Mouse (Mus musculus) forebrain, embryonic 10.5 days (tissue): Measurements from ENCODE around the gene Plcd3. TPM values are rescaled to one million over a fixed set of nuclear protein-coding genes. Genes with fewer than 3 reads are reported as not detected.
A peak's percentile ranks its signal among the peaks of the same experiment; 100 is the strongest.

Experiments used
- DNase-seq: peaks from one replicate; pipeline ENCODE4 v3.0.0-alpha.2; 2017; ENCODE audit warnings: low spot score; ENCODE audit errors: extremely low spot score
- H3K27ac ChIP-seq: fragments of 300-500 bp; sonication (generic); 2 replicates; pipeline ENCODE4 v1.5.1; 2016; ENCODE audit warnings: mild to moderate bottlenecking
- H3K27me3 ChIP-seq: fragments of 300-500 bp; sonication (generic); 2 replicates; pipeline ENCODE4 v1.6.1; 2016; ENCODE audit warnings: mild to moderate bottlenecking; ENCODE audit not compliant: poor library complexity, severe bottlenecking
- H3K36me3 ChIP-seq: fragments of 300-500 bp; sonication (generic); replicated peaks from 2 replicates; pipeline ENCODE4 v1.6.1; 2016; ENCODE audit warnings: mild to moderate bottlenecking, moderate library complexity
- H3K4me1 ChIP-seq: fragments of 300-500 bp; sonication (generic); 2 replicates; pipeline ENCODE4 v1.6.1; 2016
- H3K4me3 ChIP-seq: fragments of 300-500 bp; sonication (generic); 2 replicates; pipeline ENCODE4 v1.5.1; 2016; ENCODE audit warnings: mild to moderate bottlenecking, moderate library complexity
- H3K9me3 ChIP-seq: fragments of 300-500 bp; sonication (generic); 2 replicates; pipeline ENCODE4 v1.6.1; 2016; ENCODE audit warnings: mild to moderate bottlenecking, moderate library complexity
- WGBS: fragments of 180-500 bp; shearing (Covaris S2); methylation state at CpG from one replicate; pipeline ENCODE4 v1.1.7; 2016; 5-methylcytosine and 5-hydroxymethylcytosine counted together
- polyA plus RNA-seq: library from polyadenylated mRNA; unstranded; fragments of >200 nt; fragmentation: Nextera tagmentation; extraction: Ambion mirVana; gene quantifications from 2 replicates; pipeline ENCODE4 v1.2.1, GENCODE M21; 2016

Plcd3 gene
- polyA plus RNA-seq, 1 experiment from 2014 or later: 1.5 TPM

DNA sequence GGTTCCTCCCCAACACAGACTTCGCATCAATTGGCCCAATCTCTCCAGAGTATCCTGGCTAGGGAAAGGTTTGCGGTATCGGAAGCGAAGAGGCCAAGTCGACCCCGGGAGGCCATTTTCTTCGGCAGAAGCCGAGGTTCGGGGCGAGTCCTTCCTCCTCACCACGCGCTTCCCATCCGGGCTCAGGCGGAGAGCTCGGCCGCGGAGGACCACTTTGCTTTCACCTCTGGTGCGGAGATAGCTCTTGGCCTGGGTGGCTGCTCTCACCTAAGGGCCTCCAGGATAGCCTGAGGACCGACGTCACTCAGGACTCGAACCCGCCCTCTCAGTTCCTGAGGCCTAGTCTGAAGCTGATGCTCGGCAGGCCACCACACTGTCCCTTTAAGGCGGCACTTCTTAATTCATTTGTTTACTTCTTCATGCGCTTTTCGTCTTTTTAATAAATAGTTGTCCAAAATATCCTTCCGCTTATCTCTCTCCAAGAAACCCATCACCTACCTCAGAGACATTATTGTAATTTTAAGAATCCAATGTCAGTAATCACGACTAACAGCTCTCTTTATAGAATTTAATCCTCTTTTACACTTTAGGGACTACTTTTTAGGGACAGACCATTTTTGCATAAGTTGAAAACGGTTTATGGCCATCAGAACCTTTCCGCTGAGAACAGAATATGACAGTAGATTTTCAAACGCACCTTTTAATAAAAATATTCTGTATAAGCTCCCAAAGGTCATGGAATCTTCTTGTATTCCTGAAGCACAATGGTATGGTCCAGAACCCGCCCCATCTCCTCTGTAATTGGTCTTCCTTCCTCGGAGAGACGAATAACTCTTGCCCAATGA, 13.9 kb upstream of the Plcd3 start:
- 1% methylated on average over 34 of the region's 34 CpGs for WGBS
- H3K9me3 ChIP-seq: no peaks in the 10 kb centered on the region

DNA sequence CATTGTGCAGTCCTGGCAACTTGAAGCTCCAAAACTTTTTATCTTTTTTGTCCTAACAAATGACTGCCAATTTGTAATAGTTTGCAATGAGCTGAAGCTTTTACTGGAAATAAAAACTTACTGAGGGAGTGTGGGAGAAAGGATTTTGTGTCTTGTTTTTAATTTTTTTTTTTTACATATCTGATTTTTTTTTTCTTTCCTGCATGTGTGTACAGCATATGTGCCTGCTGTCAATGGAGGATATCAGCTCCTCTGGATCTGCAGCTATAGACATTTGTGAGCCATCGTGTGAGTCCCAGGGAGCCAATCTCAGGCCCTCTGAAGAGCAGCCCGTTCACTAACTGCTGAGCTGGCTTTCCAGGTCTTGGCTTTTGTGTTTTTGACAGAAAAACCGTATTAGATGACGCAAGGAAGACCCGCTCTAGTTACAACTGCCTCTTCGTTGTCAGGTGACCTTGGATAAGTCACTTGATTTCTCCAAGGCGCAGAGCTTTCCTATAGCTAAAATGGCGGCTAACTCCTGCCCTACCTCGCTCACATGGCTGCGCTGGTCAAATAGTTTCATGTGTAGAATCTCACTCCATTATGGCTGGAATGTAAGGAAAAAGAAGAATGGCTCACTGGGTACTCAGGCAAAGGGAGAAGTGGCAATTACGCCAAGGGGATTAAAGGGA, 12.9 kb upstream of the Plcd3 start:
- Histone ChIP-seq H3K9me3 (no peaks in the 10 kb centered on the region), H3K27me3 (peaks cover 50% of the 10 kb centered on the region), H3K27ac (peak overlapping the region; percentile 96), H3K36me3 (no peaks in the 10 kb centered on the region), H3K4me3 (peak overlapping the region; percentile 70), H3K4me1 (peaks cover 64% of the 10 kb centered on the region)
- no peak for DNase-seq
- 88% methylated on average over 11 of the region's 11 CpGs for WGBS

More for the DNA sequence above, 13.9 kb upstream of the Plcd3 start:
- peak overlapping the region; percentile 96 for H3K27ac ChIP-seq
- H3K4me1 ChIP-seq: peaks cover 64% of the 10 kb centered on the region
- H3K4me3 ChIP-seq: peak overlapping the region; percentile 70
- H3K27me3 ChIP-seq: peaks cover 46% of the 10 kb centered on the region
- peak; percentile 80 for DNase-seq
- H3K36me3 ChIP-seq: no peaks in the 10 kb centered on the region

DNA sequence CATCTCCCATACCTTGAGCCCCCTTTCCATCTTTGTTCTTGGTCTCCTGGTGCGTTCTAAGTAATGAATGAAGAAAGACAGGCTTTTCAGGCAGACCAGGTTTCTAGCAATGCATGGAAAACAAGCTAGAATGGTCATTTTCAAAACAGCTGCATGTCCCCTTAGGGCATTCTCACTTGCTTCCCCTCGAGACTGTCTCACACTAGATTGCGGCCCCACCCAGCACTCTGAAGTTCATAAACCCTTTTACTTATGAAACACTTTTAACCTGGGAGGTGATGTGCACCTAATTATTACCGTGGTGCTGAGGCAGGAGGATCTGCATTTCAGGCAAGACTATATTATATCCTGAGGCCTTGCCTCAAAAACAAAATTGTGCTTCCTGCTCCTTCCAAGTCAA, 12.3 kb upstream of the Plcd3 start:
- Histone ChIP-seq H3K4me1 (peaks cover 61% of the 10 kb centered on the region), H3K36me3 (no peaks in the 10 kb centered on the region), H3K9me3 (no peaks in the 10 kb centered on the region), H3K27me3 (peaks cover 50% of the 10 kb centered on the region), H3K27ac (no peak overlapping the region), H3K4me3 (0 out of 2 replicates have a peak overlapping the region, but pooled peaks have one; percentile 70)
- 78% methylated on average over 4 of the region's 4 CpGs for WGBS
- no peak for DNase-seq

DNA sequence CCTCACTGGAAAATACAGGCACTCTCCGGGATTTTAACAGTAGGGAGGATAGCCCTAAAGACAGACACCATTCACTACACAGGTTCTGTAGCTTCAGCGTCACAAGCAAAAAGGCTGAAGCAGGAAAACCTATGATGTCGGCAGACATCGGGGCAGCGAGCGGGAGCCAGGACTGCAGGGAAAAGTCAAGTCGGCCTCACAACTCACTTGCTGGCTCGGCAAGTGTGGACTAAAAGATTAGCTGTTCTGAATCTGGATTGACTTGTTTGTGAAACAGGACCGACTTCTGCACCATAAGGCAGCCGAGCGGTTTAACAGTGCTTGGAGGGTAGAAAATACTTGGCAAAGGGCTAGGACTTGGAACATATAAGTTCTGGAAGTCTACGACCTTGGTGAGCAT, 11.5 kb upstream of the Plcd3 start:
- Histone ChIP-seq H3K27me3 (peaks cover 46% of the 10 kb centered on the region), H3K36me3 (no peaks in the 10 kb centered on the region), H3K4me1 (peaks cover 53% of the 10 kb centered on the region), H3K9me3 (no peaks in the 10 kb centered on the region), H3K27ac (peak overlapping the region; percentile 76; the same call in 1 of the 2 replicates), H3K4me3 (peak overlapping the region; percentile 50; the same call in 1 of the 2 replicates)
- 27% methylated on average over 12 of the region's 12 CpGs for WGBS
- no peak for DNase-seq

DNA sequence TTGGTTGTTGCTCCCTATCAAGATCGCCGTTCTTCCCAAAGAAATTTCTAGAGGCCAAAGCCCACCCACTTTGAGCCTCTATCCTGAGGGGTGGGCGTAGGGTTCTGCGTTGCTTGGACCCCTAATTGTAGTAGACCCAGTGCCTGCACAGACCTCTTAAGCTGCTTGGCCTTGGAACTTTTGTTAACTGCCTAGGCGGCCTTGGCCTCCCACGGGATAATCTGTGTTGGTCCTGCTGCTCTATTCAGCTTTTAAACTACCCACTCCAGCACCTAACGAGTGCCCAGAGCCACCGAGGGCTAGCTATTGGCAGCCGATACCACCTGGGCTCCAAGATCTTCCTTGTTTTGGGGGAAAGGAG, 11.1 kb upstream of the Plcd3 start:
- WGBS: 6% methylated on average over 9 of the region's 9 CpGs
- DNase-seq: no peak
- no peaks in the 10 kb centered on the region for H3K9me3 ChIP-seq
- H3K27me3 ChIP-seq: peaks cover 46% of the 10 kb centered on the region
- peak overlapping the region; percentile 50 for H3K4me3 ChIP-seq
- no peaks in the 10 kb centered on the region for H3K36me3 ChIP-seq
- H3K27ac ChIP-seq: peak overlapping the region; percentile 76
- peaks cover 48% of the 10 kb centered on the region for H3K4me1 ChIP-seq

DNA sequence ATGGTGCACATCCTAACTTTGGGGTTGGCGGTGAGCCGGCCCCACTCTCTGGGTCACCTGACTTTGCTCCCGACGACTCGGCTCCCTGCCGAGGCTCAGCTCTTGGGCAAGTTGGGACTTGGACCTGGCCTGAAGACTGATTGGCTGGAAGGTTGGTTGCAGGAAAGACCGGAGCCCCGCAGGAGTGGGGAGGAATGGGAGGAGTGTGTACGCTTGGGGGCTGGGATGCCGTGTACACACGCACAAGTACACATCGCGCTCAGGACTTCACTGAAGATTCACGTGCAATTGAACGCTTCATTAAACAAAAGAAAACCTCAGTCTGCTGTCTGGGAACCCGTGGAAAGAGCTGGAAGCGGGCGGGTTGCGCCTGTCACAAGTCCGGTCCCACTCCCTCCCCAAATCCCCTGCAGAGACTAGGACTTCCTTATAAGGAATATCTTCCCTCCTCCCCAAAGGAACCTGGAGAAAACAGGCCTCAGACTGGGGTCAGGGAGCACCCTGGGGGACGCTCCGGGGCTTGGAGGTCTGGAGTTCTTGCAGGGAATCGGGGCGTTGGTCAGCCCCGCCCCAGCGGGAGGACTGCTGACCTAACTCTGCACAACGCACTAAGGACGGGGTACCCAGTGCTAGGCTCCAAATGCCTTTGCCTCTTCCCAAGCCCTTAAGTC, 10.6 kb upstream of the Plcd3 start:
- H3K36me3 ChIP-seq: no peaks in the 10 kb centered on the region
- H3K27me3 ChIP-seq: peaks cover 46% of the 10 kb centered on the region
- H3K4me1 ChIP-seq: peaks cover 43% of the 10 kb centered on the region
- no peaks in the 10 kb centered on the region for H3K9me3 ChIP-seq
- WGBS: 1% methylated on average over 28 of the region's 28 CpGs
- H3K27ac ChIP-seq: peak overlapping the region; percentile 76
- DNase-seq: peak; percentile 41
- H3K4me3 ChIP-seq: peak overlapping the region; percentile 50

DNA sequence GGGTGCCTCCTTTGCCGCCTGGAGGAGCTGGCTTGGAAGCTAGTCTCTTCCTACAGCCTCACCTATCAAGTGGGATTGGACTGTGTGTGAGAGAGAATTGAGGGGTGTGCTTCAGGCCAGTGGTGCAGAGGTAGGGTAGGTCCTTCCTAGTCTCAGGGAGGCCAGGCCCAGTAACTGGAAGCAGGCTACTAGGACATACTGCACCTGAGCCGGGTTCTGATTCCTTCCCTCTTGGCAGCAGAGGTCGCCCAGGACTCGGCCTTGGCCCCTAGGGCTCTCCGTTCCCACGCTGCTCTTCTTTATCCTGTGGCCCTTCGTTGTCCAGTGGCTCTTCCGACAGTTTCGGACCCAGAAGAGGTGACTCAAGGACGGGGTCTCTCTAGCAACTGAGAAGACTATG, 9.8 kb upstream of the Plcd3 start:
- peaks cover 46% of the 10 kb centered on the region for H3K27me3 ChIP-seq
- H3K36me3 ChIP-seq: no peaks in the 10 kb centered on the region
- peaks cover 42% of the 10 kb centered on the region for H3K4me1 ChIP-seq
- H3K4me3 ChIP-seq: peak overlapping the region; percentile 50
- peak overlapping the region; percentile 76; the same call in 1 of the 2 replicates for H3K27ac ChIP-seq
- H3K9me3 ChIP-seq: no peaks in the 10 kb centered on the region
- peak; percentile 14 for DNase-seq
- WGBS: 17% methylated on average over 10 of the region's 10 CpGs

DNA sequence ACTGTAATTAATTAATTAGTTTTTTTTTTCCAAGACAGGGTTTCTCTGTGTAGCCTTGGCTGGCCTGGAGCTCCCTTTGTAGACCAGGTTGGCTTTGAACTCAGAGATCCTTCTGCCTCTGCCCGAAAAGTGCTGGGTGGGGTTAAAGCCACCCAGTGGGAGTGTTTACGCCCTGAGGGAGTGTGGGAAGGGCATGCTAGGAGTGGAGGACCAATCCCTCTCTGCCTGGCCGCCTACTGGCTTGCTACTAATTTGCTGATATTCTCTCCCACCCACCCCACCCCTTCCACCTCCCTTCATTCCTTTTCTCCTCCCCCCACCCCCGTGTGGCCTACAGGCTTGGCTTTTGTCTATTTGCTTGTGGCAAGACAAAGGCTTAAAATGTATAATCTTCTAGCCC, 4.9 kb upstream of the Plcd3 start:
- WGBS: 63% methylated on average over 4 of the region's 4 CpGs
- no peaks in the 10 kb centered on the region for H3K36me3 ChIP-seq
- H3K4me1 ChIP-seq: peaks cover 50% of the 10 kb centered on the region
- peaks cover 61% of the 10 kb centered on the region for H3K27me3 ChIP-seq
- no peak overlapping the region for H3K27ac ChIP-seq
- no peaks in the 10 kb centered on the region for H3K9me3 ChIP-seq
- no peak for DNase-seq
- no peak overlapping the region for H3K4me3 ChIP-seq

DNA sequence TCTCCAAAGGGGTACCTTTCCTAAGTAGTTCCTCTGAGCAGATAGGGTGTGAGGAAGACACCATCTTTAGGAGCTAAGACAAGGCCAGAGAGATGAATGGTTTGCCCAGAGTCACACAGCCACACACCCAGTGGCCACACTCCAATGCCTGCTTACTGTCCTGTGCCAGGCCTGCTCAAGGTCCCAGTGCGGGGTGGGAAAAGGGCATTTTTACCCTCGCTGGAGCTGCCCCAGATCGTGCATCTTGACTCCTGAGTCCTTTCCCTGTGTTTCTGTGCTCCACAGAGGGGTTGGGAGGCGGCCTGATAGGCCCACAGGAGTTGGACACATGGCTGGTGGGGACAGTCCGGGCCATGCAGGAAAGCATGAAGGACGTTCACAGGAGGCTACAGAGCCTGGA, 4.4 kb upstream of the Plcd3 start:
- WGBS: 83% methylated on average over 6 of the region's 6 CpGs
- Histone ChIP-seq H3K4me3 (no peak overlapping the region), H3K4me1 (peaks cover 53% of the 10 kb centered on the region), H3K36me3 (no peaks in the 10 kb centered on the region), H3K27ac (no peak overlapping the region), H3K27me3 (peaks cover 61% of the 10 kb centered on the region), H3K9me3 (no peaks in the 10 kb centered on the region)
- DNase-seq: no peak

DNA sequence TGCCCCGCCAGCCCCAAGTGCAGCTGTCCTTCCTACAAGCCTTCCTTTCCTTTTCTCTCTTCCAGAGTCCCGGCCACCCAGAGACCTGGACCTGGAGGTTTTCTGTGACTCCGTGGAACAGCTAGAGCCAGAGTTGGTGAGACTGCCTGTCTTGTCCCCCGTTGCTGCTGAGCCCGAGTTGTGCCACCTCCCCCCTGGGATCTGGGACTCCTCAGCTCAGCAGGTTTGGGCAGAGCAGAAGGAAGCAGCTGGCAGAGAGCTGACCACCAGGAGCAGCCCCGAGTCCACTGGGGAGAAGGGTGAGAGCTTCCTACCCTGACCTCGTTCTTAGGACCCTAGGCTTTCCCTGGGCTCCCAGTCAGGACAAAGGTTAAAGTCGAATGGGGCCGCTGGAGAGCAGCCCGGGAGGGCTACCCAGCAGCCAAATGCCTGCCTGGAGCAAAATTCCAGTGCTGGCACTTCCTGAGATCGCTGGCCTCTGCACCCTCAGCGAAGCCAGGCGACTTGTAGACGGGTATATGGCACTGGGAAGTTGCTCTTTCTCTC, 3.8 kb upstream of the Plcd3 start:
- Histone ChIP-seq H3K9me3 (no peaks in the 10 kb centered on the region), H3K36me3 (no peaks in the 10 kb centered on the region), H3K4me1 (peaks cover 53% of the 10 kb centered on the region), H3K4me3 (no peak overlapping the region), H3K27me3 (peaks cover 61% of the 10 kb centered on the region), H3K27ac (no peak overlapping the region)
- WGBS: 60% methylated on average over 14 of the region's 14 CpGs
- DNase-seq: peak; percentile 14

DNA sequence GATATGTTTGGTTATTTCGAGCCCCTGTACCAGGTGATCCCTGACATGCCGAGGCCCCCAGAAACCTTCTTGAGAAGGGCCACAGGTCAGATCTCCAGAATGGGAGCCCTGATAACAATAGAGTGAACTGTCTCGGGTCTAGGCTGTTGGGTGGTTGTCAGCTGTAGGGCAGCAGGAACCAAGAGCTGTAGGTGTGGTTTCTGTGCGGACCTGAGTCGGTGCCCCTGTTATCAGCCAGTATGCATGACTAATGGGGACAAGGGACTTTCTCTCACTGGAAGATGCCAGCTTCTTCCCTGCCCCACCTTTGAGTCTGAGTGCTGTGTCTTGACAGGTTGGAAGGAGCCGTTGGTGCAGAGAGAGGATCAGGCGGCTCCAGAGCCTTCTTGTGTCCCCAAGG, 3.0 kb upstream of the Plcd3 start:
- H3K4me3 ChIP-seq: no peak overlapping the region
- H3K4me1 ChIP-seq: peaks cover 56% of the 10 kb centered on the region
- DNase-seq: no peak
- H3K27me3 ChIP-seq: peaks cover 65% of the 10 kb centered on the region
- H3K36me3 ChIP-seq: no peaks in the 10 kb centered on the region
- H3K9me3 ChIP-seq: no peaks in the 10 kb centered on the region
- H3K27ac ChIP-seq: no peak overlapping the region
- WGBS: 87% methylated on average over 7 of the region's 7 CpGs

DNA sequence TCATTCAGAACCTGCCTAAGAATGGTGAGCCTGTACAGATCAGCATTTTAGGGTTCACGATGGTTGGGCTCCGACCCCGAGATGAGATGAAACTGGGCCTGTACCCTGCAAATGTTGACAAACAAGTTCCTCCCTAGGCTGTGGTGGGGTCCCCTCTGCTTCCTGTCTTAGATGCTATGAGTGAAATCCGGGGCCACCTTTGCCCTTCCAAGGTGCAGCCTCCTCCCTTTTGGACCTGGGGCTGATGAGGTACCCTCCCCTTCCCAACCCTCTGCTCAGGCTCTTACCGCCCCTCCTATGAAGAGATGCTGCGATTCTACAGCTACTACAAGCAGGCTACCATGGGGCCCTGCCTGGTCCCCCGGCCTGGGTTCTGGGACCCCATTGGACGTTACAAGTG, 2.2 kb upstream of the Plcd3 start:
- WGBS: 63% methylated on average over 8 of the region's 8 CpGs
- Histone ChIP-seq H3K27me3 (peaks cover 74% of the 10 kb centered on the region), H3K4me3 (peak overlapping the region; percentile 64), H3K4me1 (peaks cover 64% of the 10 kb centered on the region), H3K27ac (peak overlapping the region; percentile 37; the same call in 1 of the 2 replicates), H3K9me3 (no peaks in the 10 kb centered on the region), H3K36me3 (no peaks in the 10 kb centered on the region)
- DNase-seq: no peak
